Mouse (Mus musculus): ENCODE results near the gene Gm853. TPM values are rescaled to one million over a fixed set of nuclear protein-coding genes. Genes with fewer than 3 reads are reported as not detected.

Gene Gm853
- polyA plus RNA-seq, 1 experiment from 2014 or later, result not detected

DNA sequence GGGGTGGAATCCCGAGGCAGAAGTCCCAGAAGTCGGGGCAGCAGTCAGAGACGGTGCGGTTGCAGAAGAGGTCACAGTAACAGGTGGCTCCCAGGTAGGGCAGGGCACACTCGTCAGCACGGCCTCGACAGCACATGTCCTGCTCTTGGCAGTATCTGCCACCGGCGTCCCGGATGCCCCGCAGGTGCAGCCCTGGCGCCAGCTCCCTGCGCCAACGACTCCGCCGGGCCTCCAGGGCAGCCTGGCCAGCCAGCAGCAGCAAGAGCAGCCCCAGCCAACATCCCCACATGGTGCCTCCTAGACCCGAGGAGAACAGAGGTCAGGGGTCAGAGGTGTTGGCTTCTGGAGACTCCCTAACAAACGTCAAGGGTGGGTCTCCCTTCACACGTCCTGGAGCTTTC, 48.3 kb downstream of the Gm853 start:
- 43% methylated on average over 19 of the region's 19 CpGs for WGBS
- peak overlapping the region; percentile 57 for H3K4me2 ChIP-seq
- no peak overlapping the region for H3K9ac ChIP-seq (replicated peaks)
- no peaks in the 10 kb centered on the region for H3K9me3 ChIP-seq
- H3K36me3 ChIP-seq, result no peaks in the 10 kb centered on the region
- no peak overlapping the region for H3K27ac ChIP-seq
- H3K4me1 ChIP-seq (replicated peaks), result peaks cover 49% of the 10 kb centered on the region
- ATAC-seq (ENCODE audit: insufficient number of reproducible peaks, insufficient read depth, low FRiP score, low TSS enrichment, low read depth), result no peak
- peaks cover 33% of the 10 kb centered on the region for H3K27me3 ChIP-seq
- peak overlapping the region; percentile 30; the same call in 1 of the 2 replicates for H3K4me3 ChIP-seq (replicated peaks)

DNA sequence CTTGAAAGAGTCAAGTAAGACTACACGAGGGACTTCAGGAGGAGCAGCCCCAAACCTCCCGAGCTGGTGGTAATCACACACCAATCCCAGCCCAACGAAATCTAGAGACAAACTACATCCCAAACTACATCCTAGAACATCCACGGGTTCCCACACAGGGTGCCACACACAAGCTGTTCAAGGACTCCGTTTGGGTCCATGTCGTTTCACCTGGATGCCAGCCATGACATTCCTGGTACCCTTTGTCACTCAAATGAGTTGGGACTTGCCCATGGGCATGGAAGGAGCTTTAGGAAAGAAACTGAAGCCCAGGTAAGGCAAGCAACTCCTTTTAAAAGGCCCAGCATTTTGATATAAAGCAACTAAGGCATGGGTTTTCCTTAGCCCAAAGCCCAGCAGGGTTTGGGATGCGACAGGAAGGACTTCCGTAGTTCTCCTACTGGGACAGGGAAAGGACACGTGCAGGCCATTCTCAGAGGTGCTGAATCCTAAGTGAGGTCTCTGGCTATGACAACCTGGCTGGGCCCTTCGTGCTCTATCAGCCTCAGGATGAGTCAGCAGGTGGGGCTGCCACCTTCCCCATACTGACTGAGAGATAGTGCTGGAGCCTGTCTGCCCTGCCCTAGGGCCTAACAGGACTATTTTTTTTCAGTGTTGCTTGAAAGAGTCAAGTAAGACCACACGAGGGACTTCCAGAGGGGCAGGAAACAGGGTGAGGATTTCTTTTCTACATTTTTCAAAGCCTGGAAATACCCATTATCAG, 49.0 kb downstream of the Gm853 start:
- H3K4me2 ChIP-seq, result no peak overlapping the region; the same call in 1 of the 2 replicates

DNA sequence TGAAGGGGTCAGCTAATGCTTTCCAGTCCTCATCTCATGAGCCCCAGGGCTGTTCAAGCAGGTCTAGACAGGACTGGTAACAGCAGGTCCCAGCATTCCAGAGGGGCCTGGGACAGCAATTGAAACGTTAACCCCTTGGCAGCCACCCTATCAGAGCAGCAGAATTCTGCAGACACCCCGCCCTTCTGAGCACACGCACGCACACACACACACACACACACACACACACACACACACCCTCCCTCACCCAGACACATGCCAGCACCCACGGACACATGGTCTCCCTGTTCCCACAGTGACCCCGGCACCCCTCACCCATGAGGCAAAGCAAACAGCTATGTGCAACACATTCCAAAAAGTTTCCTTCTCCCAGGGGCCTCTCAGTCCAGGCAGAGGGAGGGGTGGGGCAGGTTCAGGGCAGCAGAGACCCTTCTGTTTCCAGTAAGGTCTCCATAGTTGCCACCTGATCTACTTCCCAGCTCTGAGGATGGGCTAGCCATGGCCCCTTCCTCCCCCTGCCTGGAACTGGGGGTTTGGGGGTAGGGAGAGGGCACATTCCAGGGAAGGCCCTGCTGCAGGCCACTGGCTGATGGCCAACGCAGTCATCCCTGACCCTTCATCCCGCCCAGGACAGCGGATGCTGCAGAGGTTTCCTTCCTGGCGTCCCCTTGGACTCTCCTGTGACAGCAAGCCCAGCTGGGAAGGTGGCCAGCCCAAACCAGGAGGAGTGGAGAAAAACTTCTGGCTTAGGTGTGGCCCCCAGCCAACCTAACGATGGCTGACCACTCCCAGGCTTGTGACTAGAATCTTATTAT, 50.0 kb downstream of the Gm853 start:
- Histone ChIP-seq H3K4me1 (replicated peaks) (peaks cover 64% of the 10 kb centered on the region), H3K36me3 (no peaks in the 10 kb centered on the region), H3K4me3 (replicated peaks) (no peak overlapping the region), H3K9me3 (no peaks in the 10 kb centered on the region), H3K9ac (replicated peaks) (no peak overlapping the region; the same call in 1 of the 2 replicates), H3K27ac (peak overlapping the region; percentile 26), H3K27me3 (peaks cover 33% of the 10 kb centered on the region), H3K4me2 (peak overlapping the region; percentile 28)
- 50% methylated on average over 8 of the region's 11 CpGs for WGBS
- peak; percentile 69 for ATAC-seq (ENCODE audit: insufficient number of reproducible peaks, insufficient read depth, low FRiP score, low TSS enrichment, low read depth)

More for the DNA sequence above, 49.0 kb downstream of the Gm853 start:
- H3K4me1 ChIP-seq (replicated peaks), result peaks cover 54% of the 10 kb centered on the region
- H3K9ac ChIP-seq (replicated peaks), result no peak overlapping the region
- peaks cover 33% of the 10 kb centered on the region for H3K27me3 ChIP-seq
- H3K27ac ChIP-seq, result no peak overlapping the region
- no peaks in the 10 kb centered on the region for H3K9me3 ChIP-seq
- H3K36me3 ChIP-seq, result no peaks in the 10 kb centered on the region
- no peak overlapping the region for H3K4me3 ChIP-seq (replicated peaks)
- 72% methylated on average over 11 of the region's 11 CpGs for WGBS
- no peak for ATAC-seq (ENCODE audit: insufficient number of reproducible peaks, insufficient read depth, low FRiP score, low TSS enrichment, low read depth)

DNA sequence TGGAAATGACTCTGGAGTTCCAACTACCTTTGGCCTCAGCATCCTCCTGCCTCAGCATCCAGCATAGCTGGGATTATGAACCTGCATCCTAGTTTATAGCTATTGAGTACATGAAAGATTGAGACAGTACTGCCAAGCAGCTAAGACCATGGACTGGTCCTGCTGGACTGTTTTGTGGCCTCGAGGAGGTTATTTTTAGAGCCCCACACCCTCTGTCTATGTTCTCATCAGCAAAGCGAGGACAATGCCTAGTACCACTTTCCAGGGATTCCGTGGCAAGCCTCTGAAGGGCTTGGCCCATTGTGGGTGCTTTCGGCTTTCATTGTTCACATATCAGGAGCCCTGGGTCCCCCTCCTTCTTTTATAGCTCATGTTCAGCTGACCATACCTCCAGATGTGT, 51.8 kb downstream of the Gm853 start:
- Histone ChIP-seq H3K27me3 (peaks cover 29% of the 10 kb centered on the region), H3K9ac (replicated peaks) (no peak overlapping the region), H3K4me1 (replicated peaks) (peaks cover 62% of the 10 kb centered on the region), H3K4me3 (replicated peaks) (no peak overlapping the region), H3K36me3 (no peaks in the 10 kb centered on the region), H3K9me3 (no peaks in the 10 kb centered on the region), H3K27ac (no peak overlapping the region), H3K4me2 (no peak overlapping the region)
- WGBS, result 91% methylated on average over 4 of the region's 4 CpGs
- ATAC-seq (ENCODE audit: insufficient number of reproducible peaks, insufficient read depth, low FRiP score, low TSS enrichment, low read depth), result no peak

DNA sequence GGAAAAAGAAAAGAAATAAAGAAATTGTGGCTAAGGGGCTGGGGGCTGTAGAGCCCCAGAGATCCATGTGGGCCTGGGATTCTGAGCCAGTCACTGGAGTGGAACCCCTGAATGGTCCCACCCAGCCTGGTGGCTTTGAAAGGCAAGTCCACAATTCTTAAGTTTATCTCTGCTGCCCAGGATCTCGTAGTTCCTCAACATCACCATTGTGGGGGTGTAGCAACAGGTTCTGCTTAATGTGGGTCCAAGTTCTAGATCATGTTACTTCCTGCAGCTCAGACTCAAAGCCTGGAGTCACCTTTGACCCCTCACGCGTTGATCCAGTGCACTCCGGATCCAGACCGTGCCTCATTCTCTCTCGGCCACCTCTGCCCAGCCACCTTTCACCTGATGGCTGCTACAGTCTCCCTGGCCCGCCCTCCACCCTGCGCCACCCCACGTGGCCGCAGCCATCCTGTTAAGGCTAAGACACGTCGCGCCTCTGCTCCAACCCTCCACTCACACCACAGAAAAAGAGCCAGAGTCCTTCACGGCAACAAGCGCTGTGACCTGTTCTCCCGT, 52.7 kb downstream of the Gm853 start:
- peaks cover 53% of the 10 kb centered on the region for H3K4me1 ChIP-seq (replicated peaks)

DNA sequence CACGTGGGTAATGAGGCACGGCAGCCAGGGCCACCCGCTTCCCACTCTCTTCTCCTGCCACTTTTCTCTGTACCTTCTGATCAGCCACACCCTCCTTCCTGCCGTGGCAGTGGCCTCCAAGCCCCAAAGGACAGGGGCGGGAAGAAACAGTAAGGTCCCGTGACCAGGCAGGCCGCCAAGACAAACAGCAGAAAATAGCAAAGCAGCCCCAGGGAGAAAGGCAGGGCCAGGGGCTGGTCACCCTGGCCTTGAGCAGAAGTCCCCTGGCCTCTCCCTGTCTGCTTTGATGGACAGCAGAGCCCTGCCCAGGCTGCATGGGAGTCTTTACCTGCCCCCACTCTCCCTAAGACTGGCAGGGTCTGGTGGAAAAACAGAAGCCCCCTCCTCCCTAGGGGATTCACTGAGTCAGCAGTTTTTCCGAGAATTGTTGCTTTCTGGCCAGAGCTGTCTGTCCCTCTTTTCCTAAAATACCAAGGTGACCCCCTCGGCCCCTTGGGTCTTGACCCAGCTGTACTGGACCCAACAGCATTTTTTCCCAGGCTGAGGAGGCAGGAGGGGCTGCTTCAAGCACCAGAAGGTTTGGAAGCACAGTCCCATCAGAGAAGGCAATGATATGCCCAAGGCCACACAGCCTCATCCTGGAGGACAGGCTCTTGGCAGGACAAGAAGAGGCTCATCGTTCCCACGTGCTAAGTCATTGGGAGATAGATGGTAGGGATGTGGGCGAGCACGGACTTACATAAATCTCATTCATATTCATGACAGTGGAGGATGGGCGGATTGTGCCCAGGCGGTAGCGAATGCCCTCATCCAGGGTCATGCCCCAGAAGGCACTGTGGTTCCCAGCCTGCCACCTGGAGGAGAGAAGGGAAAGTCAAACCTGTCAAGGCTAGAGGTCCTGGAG, 53.7 kb downstream of the Gm853 start:
- H3K4me1 ChIP-seq (replicated peaks), result peaks cover 53% of the 10 kb centered on the region
- 0 out of 2 replicates have a peak overlapping the region, but pooled peaks have one; percentile 11 for H3K4me2 ChIP-seq
- 46% methylated on average over 16 of the region's 16 CpGs for WGBS
- no peaks in the 10 kb centered on the region for H3K36me3 ChIP-seq
- H3K9me3 ChIP-seq, result no peaks in the 10 kb centered on the region
- H3K27ac ChIP-seq, result no peak overlapping the region
- no peak overlapping the region for H3K4me3 ChIP-seq (replicated peaks)
- peaks cover 17% of the 10 kb centered on the region for H3K27me3 ChIP-seq
- ATAC-seq (ENCODE audit: insufficient number of reproducible peaks, insufficient read depth, low FRiP score, low TSS enrichment, low read depth), result no peak
- H3K9ac ChIP-seq (replicated peaks), result no peak overlapping the region

More for the DNA sequence above, 52.7 kb downstream of the Gm853 start:
- H3K27ac ChIP-seq, result no peak overlapping the region
- no peaks in the 10 kb centered on the region for H3K9me3 ChIP-seq
- WGBS, result 80% methylated on average over 16 of the region's 16 CpGs
- no peaks in the 10 kb centered on the region for H3K36me3 ChIP-seq
- ATAC-seq (ENCODE audit: insufficient number of reproducible peaks, insufficient read depth, low FRiP score, low TSS enrichment, low read depth), result no peak
- H3K27me3 ChIP-seq, result peaks cover 21% of the 10 kb centered on the region
- H3K9ac ChIP-seq (replicated peaks), result no peak overlapping the region
- no peak overlapping the region for H3K4me3 ChIP-seq (replicated peaks)
- H3K4me2 ChIP-seq, result no peak overlapping the region

DNA sequence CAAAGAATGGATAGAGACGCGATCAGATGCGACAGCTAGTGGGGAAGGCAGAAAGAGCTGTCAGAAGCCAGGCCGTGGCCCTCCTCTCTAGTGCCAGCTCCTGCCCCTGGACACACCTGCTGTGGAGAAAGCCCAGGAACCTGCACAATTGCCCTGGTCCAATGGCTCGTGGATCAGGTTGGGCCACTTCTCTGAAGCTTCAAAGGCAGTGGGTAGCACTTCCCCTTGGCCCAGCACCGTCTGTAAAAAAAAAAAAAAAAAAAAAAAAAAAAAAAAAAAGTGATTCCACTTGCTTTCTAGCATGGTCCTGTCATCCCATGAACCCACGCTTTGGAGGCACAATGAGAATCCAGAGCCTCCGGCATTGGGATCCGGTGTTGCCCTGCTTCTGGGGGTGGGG, 54.4 kb downstream of the Gm853 start:
- Histone ChIP-seq H3K27ac (no peak overlapping the region), H3K27me3 (peaks cover 17% of the 10 kb centered on the region), H3K4me1 (replicated peaks) (peaks cover 60% of the 10 kb centered on the region), H3K4me3 (replicated peaks) (peak overlapping the region; percentile 12; the same call in 1 of the 2 replicates), H3K9ac (replicated peaks) (no peak overlapping the region), H3K36me3 (no peaks in the 10 kb centered on the region), H3K4me2 (peak overlapping the region; percentile 28), H3K9me3 (no peaks in the 10 kb centered on the region)
- no peak for ATAC-seq (ENCODE audit: insufficient number of reproducible peaks, insufficient read depth, low FRiP score, low TSS enrichment, low read depth)
- 43% methylated on average over 9 of the region's 9 CpGs for WGBS

DNA sequence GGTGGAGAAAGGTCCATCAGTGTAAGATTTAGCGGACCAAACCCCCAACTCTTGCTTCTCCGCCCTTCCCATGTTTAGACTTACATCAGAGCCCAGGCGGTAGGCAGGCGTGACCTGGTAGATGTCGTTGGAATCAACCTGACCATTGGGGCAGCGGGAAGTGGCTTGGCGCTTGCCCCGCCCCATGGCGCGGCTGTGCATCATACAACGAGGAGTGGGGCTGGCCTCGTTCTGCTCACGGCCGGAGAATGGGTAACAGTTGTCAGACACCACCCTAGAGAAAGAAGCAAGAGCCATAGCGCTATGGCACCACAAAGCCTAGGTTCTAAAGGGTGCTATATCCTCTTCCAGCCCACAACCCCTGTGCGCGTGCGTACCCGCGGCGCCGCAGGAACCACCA, 54.9 kb downstream of the Gm853 start:
- Histone ChIP-seq H3K4me2 (peak overlapping the region; percentile 28), H3K27me3 (peaks cover 17% of the 10 kb centered on the region), H3K4me3 (replicated peaks) (peak overlapping the region; percentile 12), H3K9ac (replicated peaks) (no peak overlapping the region), H3K4me1 (replicated peaks) (peaks cover 57% of the 10 kb centered on the region), H3K9me3 (no peaks in the 10 kb centered on the region), H3K36me3 (no peaks in the 10 kb centered on the region), H3K27ac (no peak overlapping the region)
- 55% methylated on average over 22 of the region's 22 CpGs for WGBS
- no peak for ATAC-seq (ENCODE audit: insufficient number of reproducible peaks, insufficient read depth, low FRiP score, low TSS enrichment, low read depth)

DNA sequence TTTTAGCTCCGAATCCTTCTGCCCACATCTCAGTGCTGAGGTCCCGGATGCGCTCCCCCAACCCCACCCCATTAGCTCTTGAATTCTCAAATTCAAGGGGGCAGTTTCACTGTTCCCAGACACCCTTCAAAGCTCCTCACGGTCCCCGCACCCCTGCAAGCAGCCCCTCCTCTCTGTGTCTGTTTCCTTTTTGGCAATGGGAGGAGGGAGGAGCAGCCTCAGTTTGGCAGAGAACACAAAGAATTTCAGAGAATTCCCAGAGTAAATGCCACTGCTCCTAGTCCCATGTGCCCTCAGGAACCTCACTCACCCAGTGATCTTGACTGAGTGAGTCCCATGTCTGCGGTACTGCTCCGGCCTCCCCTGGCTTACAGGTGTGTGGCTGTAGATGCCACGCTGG, 55.6 kb downstream of the Gm853 start:
- Histone ChIP-seq H3K9me3 (no peaks in the 10 kb centered on the region), H3K27ac (no peak overlapping the region), H3K4me3 (replicated peaks) (no peak overlapping the region), H3K27me3 (peaks cover 20% of the 10 kb centered on the region), H3K9ac (replicated peaks) (no peak overlapping the region), H3K4me2 (peak overlapping the region; percentile 10; the same call in 1 of the 2 replicates), H3K36me3 (no peaks in the 10 kb centered on the region), H3K4me1 (replicated peaks) (peaks cover 50% of the 10 kb centered on the region)
- no peak for ATAC-seq (ENCODE audit: insufficient number of reproducible peaks, insufficient read depth, low FRiP score, low TSS enrichment, low read depth)
- 76% methylated on average over 8 of the region's 8 CpGs for WGBS

DNA sequence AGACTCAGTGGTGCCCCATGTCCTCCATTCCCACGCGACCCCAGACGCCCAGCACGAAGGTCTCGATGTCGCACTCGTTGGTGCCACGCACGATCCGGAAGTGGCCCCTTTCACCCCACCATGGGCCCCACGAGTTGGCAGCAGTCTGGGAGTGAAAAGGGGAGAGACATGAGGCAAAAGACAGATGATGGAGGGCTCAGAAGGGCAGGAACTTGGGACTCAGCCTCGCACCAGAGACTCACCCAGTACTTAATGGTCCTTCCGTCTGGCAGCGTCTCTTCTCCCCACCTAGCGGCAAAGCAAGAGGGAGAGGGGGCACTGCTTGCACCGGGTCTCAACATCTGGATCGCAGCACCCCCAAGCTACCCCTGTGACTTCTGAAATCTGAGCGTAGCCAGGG, 56.1 kb downstream of the Gm853 start:
- H3K27ac ChIP-seq, result no peak overlapping the region
- no peak for ATAC-seq (ENCODE audit: insufficient number of reproducible peaks, insufficient read depth, low FRiP score, low TSS enrichment, low read depth)

More for the DNA sequence above, 56.1 kb downstream of the Gm853 start:
- no peaks in the 10 kb centered on the region for H3K9me3 ChIP-seq
- peaks cover 45% of the 10 kb centered on the region for H3K4me1 ChIP-seq (replicated peaks)
- WGBS, result 73% methylated on average over 18 of the region's 18 CpGs
- no peak overlapping the region for H3K4me3 ChIP-seq (replicated peaks)
- H3K36me3 ChIP-seq, result no peaks in the 10 kb centered on the region
- peak overlapping the region; percentile 10; the same call in 1 of the 2 replicates for H3K4me2 ChIP-seq
- peaks cover 25% of the 10 kb centered on the region for H3K27me3 ChIP-seq
- 0 out of 2 replicates have a peak overlapping the region, but pooled peaks have one; percentile 12 for H3K9ac ChIP-seq (replicated peaks)

Data from limb, embryonic 12.5 days (tissue).